Mouse (Mus musculus): ENCODE measurements at regions not wholly inside any gene's neighbourhood (a gene's known extent, or its start where the extent isn't known, plus 50 kb on each side); places are given as distances from the start of the nearest gene placed in this dataset.

GRCm38 (mm10) chr12:77972165-77972564 lies 221.9 kb upstream of the Gm6657 start:
- no peaks in the 10 kb centered on the region for H3K9me3 ChIP-seq (ENCODE audit: control insufficient read depth, low read length)
- no peaks in the 10 kb centered on the region for H3K36me3 ChIP-seq (ENCODE audit: control insufficient read depth, insufficient read depth, low read length)
- H3K4me2 ChIP-seq (ENCODE audit: low read depth, low read length): no peak overlapping the region
- no peak overlapping the region for H3K4me3 ChIP-seq (ENCODE audit: low read length)
- no peak overlapping the region for H3K9ac ChIP-seq (ENCODE audit: low read length)
- no peaks in the 10 kb centered on the region for H3K4me1 ChIP-seq (replicated peaks; ENCODE audit: control insufficient read depth, insufficient read depth, low read length)
- H3K27ac ChIP-seq (ENCODE audit: low read length): no peak overlapping the region
- no peaks in the 10 kb centered on the region for H3K27me3 ChIP-seq (ENCODE audit: control insufficient read depth, insufficient read depth, low read depth, low read length)
- ATAC-seq (ENCODE audit: low read depth): no peak
- WGBS: 40% methylated on average over 4 of the region's 4 CpGs

- no peak for ATAC-seq (ENCODE audit: low read depth)
- Histone ChIP-seq H3K4me1 (replicated peaks; ENCODE audit: control insufficient read depth, insufficient read depth, low read length) (no peaks in the 10 kb centered on the region), H3K4me2 (ENCODE audit: low read depth, low read length) (no peak overlapping the region), H3K36me3 (ENCODE audit: control insufficient read depth, insufficient read depth, low read length) (no peaks in the 10 kb centered on the region), H3K9ac (ENCODE audit: low read length) (no peak overlapping the region), H3K27ac (ENCODE audit: low read length) (no peak overlapping the region), H3K27me3 (ENCODE audit: control insufficient read depth, insufficient read depth, low read depth, low read length) (no peaks in the 10 kb centered on the region), H3K4me3 (ENCODE audit: low read length) (no peak overlapping the region), H3K9me3 (ENCODE audit: control insufficient read depth, low read length) (no peaks in the 10 kb centered on the region)
- 61% methylated on average over 2 of the region's 2 CpGs for WGBS
Observed at GRCm38 (mm10) chr12:77976952-77977351, 217.1 kb upstream of the Gm6657 start.

GRCm38 (mm10) chr12:77986738-77987137 lies 207.3 kb upstream of the Gm6657 start:
- no peak overlapping the region for H3K4me3 ChIP-seq (ENCODE audit: low read length)
- no peaks in the 10 kb centered on the region for H3K36me3 ChIP-seq (ENCODE audit: control insufficient read depth, insufficient read depth, low read length)
- no peak overlapping the region for H3K27ac ChIP-seq (ENCODE audit: low read length)
- no peak overlapping the region for H3K4me2 ChIP-seq (ENCODE audit: low read depth, low read length)
- H3K9me3 ChIP-seq (ENCODE audit: control insufficient read depth, low read length): no peaks in the 10 kb centered on the region
- 64% methylated on average over 8 of the region's 8 CpGs for whole genome bisulfite sequencing
- ATAC-seq (ENCODE audit: low read depth): no peak
- no peaks in the 10 kb centered on the region for H3K27me3 ChIP-seq (ENCODE audit: control insufficient read depth, insufficient read depth, low read depth, low read length)
- H3K9ac ChIP-seq (ENCODE audit: low read length): no peak overlapping the region
- no peaks in the 10 kb centered on the region for H3K4me1 ChIP-seq (replicated peaks; ENCODE audit: control insufficient read depth, insufficient read depth, low read length)

- no peak for ATAC-seq (ENCODE audit: low read depth)
- H3K4me3 ChIP-seq (ENCODE audit: low read length): no peak overlapping the region
- no peaks in the 10 kb centered on the region for H3K4me1 ChIP-seq (replicated peaks; ENCODE audit: control insufficient read depth, insufficient read depth, low read length)
- H3K4me2 ChIP-seq (ENCODE audit: low read depth, low read length): no peak overlapping the region
- no peak overlapping the region for H3K9ac ChIP-seq (ENCODE audit: low read length)
- WGBS: 42% methylated on average over 3 of the region's 3 CpGs
- H3K9me3 ChIP-seq (ENCODE audit: control insufficient read depth, low read length): no peaks in the 10 kb centered on the region
- H3K36me3 ChIP-seq (ENCODE audit: control insufficient read depth, insufficient read depth, low read length): no peaks in the 10 kb centered on the region
- no peak overlapping the region for H3K27ac ChIP-seq (ENCODE audit: low read length)
- H3K27me3 ChIP-seq (ENCODE audit: control insufficient read depth, insufficient read depth, low read depth, low read length): no peaks in the 10 kb centered on the region
Observed at GRCm38 (mm10) chr12:77989766-77990165, 204.3 kb upstream of the Gm6657 start.

GRCm38 (mm10) chr12:77991627-77992026 lies 202.4 kb upstream of the Gm6657 start:
- no peak for ATAC-seq (ENCODE audit: low read depth)
- Histone ChIP-seq H3K36me3 (ENCODE audit: control insufficient read depth, insufficient read depth, low read length) (no peaks in the 10 kb centered on the region), H3K4me2 (ENCODE audit: low read depth, low read length) (no peak overlapping the region), H3K27ac (ENCODE audit: low read length) (no peak overlapping the region), H3K9ac (ENCODE audit: low read length) (no peak overlapping the region), H3K4me3 (ENCODE audit: low read length) (no peak overlapping the region), H3K4me1 (replicated peaks; ENCODE audit: control insufficient read depth, insufficient read depth, low read length) (no peaks in the 10 kb centered on the region), H3K27me3 (ENCODE audit: control insufficient read depth, insufficient read depth, low read depth, low read length) (no peaks in the 10 kb centered on the region), H3K9me3 (ENCODE audit: control insufficient read depth, low read length) (no peaks in the 10 kb centered on the region)
- WGBS: 57% methylated on average over 6 of the region's 6 CpGs

- WGBS: 64% methylated on average over 5 of the region's 5 CpGs
- no peaks in the 10 kb centered on the region for H3K27me3 ChIP-seq (ENCODE audit: control insufficient read depth, insufficient read depth, low read depth, low read length)
- no peaks in the 10 kb centered on the region for H3K9me3 ChIP-seq (ENCODE audit: control insufficient read depth, low read length)
- H3K9ac ChIP-seq (ENCODE audit: low read length): no peak overlapping the region
- no peak overlapping the region for H3K4me2 ChIP-seq (ENCODE audit: low read depth, low read length)
- no peak overlapping the region for H3K4me3 ChIP-seq (ENCODE audit: low read length)
- H3K4me1 ChIP-seq (replicated peaks; ENCODE audit: control insufficient read depth, insufficient read depth, low read length): no peaks in the 10 kb centered on the region
- H3K36me3 ChIP-seq (ENCODE audit: control insufficient read depth, insufficient read depth, low read length): no peaks in the 10 kb centered on the region
- no peak overlapping the region for H3K27ac ChIP-seq (ENCODE audit: low read length)
- no peak for ATAC-seq (ENCODE audit: low read depth)
Observed at GRCm38 (mm10) chr12:77994176-77994575, 199.9 kb upstream of the Gm6657 start.

- Histone ChIP-seq H3K27me3 (ENCODE audit: control insufficient read depth, insufficient read depth, low read depth, low read length) (no peaks in the 10 kb centered on the region), H3K4me2 (ENCODE audit: low read depth, low read length) (no peak overlapping the region), H3K9me3 (ENCODE audit: control insufficient read depth, low read length) (no peaks in the 10 kb centered on the region), H3K36me3 (ENCODE audit: control insufficient read depth, insufficient read depth, low read length) (no peaks in the 10 kb centered on the region), H3K9ac (ENCODE audit: low read length) (no peak overlapping the region), H3K4me1 (replicated peaks; ENCODE audit: control insufficient read depth, insufficient read depth, low read length) (no peaks in the 10 kb centered on the region), H3K4me3 (ENCODE audit: low read length) (no peak overlapping the region), H3K27ac (ENCODE audit: low read length) (no peak overlapping the region)
- WGBS: 71% methylated on average over 1 of the region's 1 CpGs
- ATAC-seq (ENCODE audit: low read depth): no peak
Observed at GRCm38 (mm10) chr12:77997916-77998315, 196.1 kb upstream of the Gm6657 start.

- H3K9ac ChIP-seq (ENCODE audit: low read length): no peak overlapping the region
- no peak overlapping the region for H3K4me2 ChIP-seq (ENCODE audit: low read depth, low read length)
- no peaks in the 10 kb centered on the region for H3K4me1 ChIP-seq (replicated peaks; ENCODE audit: control insufficient read depth, insufficient read depth, low read length)
- H3K4me3 ChIP-seq (ENCODE audit: low read length): no peak overlapping the region
- H3K9me3 ChIP-seq (ENCODE audit: control insufficient read depth, low read length): no peaks in the 10 kb centered on the region
- ATAC-seq (ENCODE audit: low read depth): no peak
- H3K27ac ChIP-seq (ENCODE audit: low read length): no peak overlapping the region
- no peaks in the 10 kb centered on the region for H3K36me3 ChIP-seq (ENCODE audit: control insufficient read depth, insufficient read depth, low read length)
- WGBS: 67% methylated on average over 3 of the region's 3 CpGs
- H3K27me3 ChIP-seq (ENCODE audit: control insufficient read depth, insufficient read depth, low read depth, low read length): no peaks in the 10 kb centered on the region
Observed at GRCm38 (mm10) chr12:78000401-78000800, 193.6 kb upstream of the Gm6657 start.

GRCm38 (mm10) chr12:78001846-78002245 lies 192.2 kb upstream of the Gm6657 start:
- ATAC-seq (ENCODE audit: low read depth): peak; percentile 45; the same call in 1 of the 2 replicates
- no peak overlapping the region for H3K4me2 ChIP-seq (ENCODE audit: low read depth, low read length)
- H3K36me3 ChIP-seq (ENCODE audit: control insufficient read depth, insufficient read depth, low read length): no peaks in the 10 kb centered on the region
- H3K4me1 ChIP-seq (replicated peaks; ENCODE audit: control insufficient read depth, insufficient read depth, low read length): no peaks in the 10 kb centered on the region
- no peak overlapping the region for H3K4me3 ChIP-seq (ENCODE audit: low read length)
- H3K27me3 ChIP-seq (ENCODE audit: control insufficient read depth, insufficient read depth, low read depth, low read length): no peaks in the 10 kb centered on the region
- no peak overlapping the region for H3K9ac ChIP-seq (ENCODE audit: low read length)
- H3K9me3 ChIP-seq (ENCODE audit: control insufficient read depth, low read length): no peaks in the 10 kb centered on the region
- no peak overlapping the region for H3K27ac ChIP-seq (ENCODE audit: low read length)
- 52% methylated on average over 9 of the region's 9 CpGs for WGBS

GRCm38 (mm10) chr12:78033766-78034165 lies 160.3 kb upstream of the Gm6657 start:
- no peak overlapping the region for H3K9ac ChIP-seq (ENCODE audit: low read length)
- H3K36me3 ChIP-seq (ENCODE audit: control insufficient read depth, insufficient read depth, low read length): no peaks in the 10 kb centered on the region
- H3K4me2 ChIP-seq (ENCODE audit: low read depth, low read length): no peak overlapping the region
- H3K4me3 ChIP-seq (ENCODE audit: low read length): no peak overlapping the region
- ATAC-seq (ENCODE audit: low read depth): no peak
- H3K27me3 ChIP-seq (ENCODE audit: control insufficient read depth, insufficient read depth, low read depth, low read length): no peaks in the 10 kb centered on the region
- no peak overlapping the region for H3K27ac ChIP-seq (ENCODE audit: low read length)
- H3K4me1 ChIP-seq (replicated peaks; ENCODE audit: control insufficient read depth, insufficient read depth, low read length): no peaks in the 10 kb centered on the region
- no peaks in the 10 kb centered on the region for H3K9me3 ChIP-seq (ENCODE audit: control insufficient read depth, low read length)

Measured in lung, embryonic 16.5 days (tissue).